Mouse (Mus musculus): Measurements from ENCODE around the gene Orai1. TPM values are rescaled to one million over a fixed set of nuclear protein-coding genes. Genes with fewer than 3 reads are reported as not detected.

Gene Orai1
- polyA plus RNA-seq, 2 experiments = 20.7 to 25.0 TPM

DNA sequence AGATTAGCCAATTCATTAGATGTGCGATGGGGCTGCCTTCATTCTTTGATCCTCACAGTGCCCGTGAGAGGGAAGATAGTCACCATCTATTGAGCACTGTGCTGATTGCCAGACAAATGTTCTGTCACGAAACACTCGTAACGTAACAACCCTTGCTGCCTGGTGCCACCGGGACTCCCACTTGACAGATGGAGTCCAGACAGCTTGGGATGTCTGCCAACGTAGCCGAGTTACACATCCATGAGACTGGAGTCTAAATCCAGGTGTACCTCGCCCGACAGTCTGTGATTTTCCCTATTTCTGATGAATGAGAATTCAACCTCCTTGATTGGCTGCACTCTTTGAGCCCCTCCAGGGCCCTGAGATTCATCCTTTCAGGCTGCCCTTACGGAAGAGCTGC, 5.0 kb upstream of the Orai1 start:
- ATAC-seq (ENCODE audit: low FRiP score, low read depth) = no peak
- no peak for DNase-seq (ENCODE audit: low spot score)
- Histone ChIP-seq H3K27me3 (ENCODE audit: control insufficient read depth, insufficient read depth, low read length) (no peaks in the 10 kb centered on the region), H3K4me2 (replicated peaks; ENCODE audit: low read depth, low read length, severe bottlenecking) (no peak overlapping the region), H3K36me3 (ENCODE audit: control insufficient read depth, insufficient read depth, low read length) (no peaks in the 10 kb centered on the region), H3K9ac (ENCODE audit: low read depth, low read length, severe bottlenecking) (no peak overlapping the region), H3K4me1 (ENCODE audit: control insufficient read depth, insufficient read depth, low read length) (peaks cover 8% of the 10 kb centered on the region; the same call in 1 of the 2 replicates), H3K9me3 (ENCODE audit: control insufficient read depth, low read length) (no peaks in the 10 kb centered on the region), H3K4me3 (replicated peaks; ENCODE audit: low read length) (no peak overlapping the region), H3K27ac (replicated peaks; ENCODE audit: low read depth, low read length) (no peak overlapping the region)
- WGBS = 48% methylated on average over 11 of the region's 11 CpGs
- TF ChIP-seq POLR2A (IDR thresholded peaks at IDR 0.05; ENCODE audit: borderline replicate concordance, extremely low read depth, insufficient read depth, insufficient read length) = no peak

DNA sequence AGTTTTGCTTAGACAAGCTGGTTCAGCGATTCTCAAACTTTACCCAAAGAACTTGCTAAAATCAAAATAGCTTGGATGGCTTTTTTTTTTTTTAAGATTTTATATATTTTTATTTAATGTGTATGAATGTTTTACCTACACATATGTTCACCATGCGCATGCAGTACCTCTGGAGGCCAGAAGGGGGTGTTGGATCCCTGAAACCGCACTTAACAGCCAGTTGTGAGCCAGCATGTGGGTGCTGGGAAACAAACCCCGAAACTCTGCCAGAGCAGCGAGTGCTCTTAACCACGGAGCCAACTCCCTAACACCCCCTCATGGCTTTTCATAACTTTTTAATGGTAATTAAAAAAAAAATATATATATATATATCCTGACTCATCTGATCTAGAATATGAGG, 4.1 kb upstream of the Orai1 start:
- ATAC-seq (ENCODE audit: low FRiP score, low read depth) = no peak
- Histone ChIP-seq H3K36me3 (ENCODE audit: control insufficient read depth, insufficient read depth, low read length) (no peaks in the 10 kb centered on the region), H3K9ac (ENCODE audit: low read depth, low read length, severe bottlenecking) (no peak overlapping the region), H3K4me2 (replicated peaks; ENCODE audit: low read depth, low read length, severe bottlenecking) (no peak overlapping the region), H3K4me3 (replicated peaks; ENCODE audit: low read length) (no peak overlapping the region), H3K9me3 (ENCODE audit: control insufficient read depth, low read length) (no peaks in the 10 kb centered on the region), H3K27me3 (ENCODE audit: control insufficient read depth, insufficient read depth, low read length) (no peaks in the 10 kb centered on the region), H3K4me1 (ENCODE audit: control insufficient read depth, insufficient read depth, low read length) (peaks cover 13% of the 10 kb centered on the region), H3K27ac (replicated peaks; ENCODE audit: low read depth, low read length) (no peak overlapping the region)
- DNase-seq (ENCODE audit: low spot score) = no peak
- WGBS = 93% methylated on average over 6 of the region's 6 CpGs
- TF ChIP-seq POLR2A (IDR thresholded peaks at IDR 0.05; ENCODE audit: borderline replicate concordance, extremely low read depth, insufficient read depth, insufficient read length) = no peak

DNA sequence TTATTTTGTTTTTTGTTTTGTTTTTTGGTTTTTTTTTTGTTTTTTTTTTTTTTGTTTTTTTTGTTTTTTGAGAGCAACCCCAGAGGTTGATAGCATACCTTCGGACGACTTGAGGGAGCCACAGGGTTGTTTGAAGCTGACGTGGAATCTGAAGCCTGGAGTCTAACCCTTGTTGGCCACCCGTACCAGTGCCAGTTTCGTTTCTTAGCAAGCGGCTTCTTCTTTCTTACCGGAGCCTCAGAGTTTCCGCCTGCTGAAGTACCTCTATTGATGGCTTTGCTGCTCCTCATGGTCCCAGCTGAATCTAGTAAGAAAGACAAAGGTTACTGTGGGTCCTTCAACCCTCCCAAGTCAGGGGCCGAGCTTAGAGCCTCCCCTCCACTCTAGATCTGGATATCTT, 3.2 kb upstream of the Orai1 start:
- Histone ChIP-seq H3K4me3 (replicated peaks; ENCODE audit: low read length) (no peak overlapping the region), H3K9ac (ENCODE audit: low read depth, low read length, severe bottlenecking) (no peak overlapping the region), H3K4me2 (replicated peaks; ENCODE audit: low read depth, low read length, severe bottlenecking) (no peak overlapping the region), H3K27ac (replicated peaks; ENCODE audit: low read depth, low read length) (no peak overlapping the region), H3K4me1 (ENCODE audit: control insufficient read depth, insufficient read depth, low read length) (peaks cover 20% of the 10 kb centered on the region), H3K36me3 (ENCODE audit: control insufficient read depth, insufficient read depth, low read length) (no peaks in the 10 kb centered on the region), H3K27me3 (ENCODE audit: control insufficient read depth, insufficient read depth, low read length) (no peaks in the 10 kb centered on the region), H3K9me3 (ENCODE audit: control insufficient read depth, low read length) (no peaks in the 10 kb centered on the region)
- 94% methylated on average over 9 of the region's 9 CpGs for WGBS
- DNase-seq (ENCODE audit: low spot score) (no peak), ATAC-seq (ENCODE audit: low FRiP score, low read depth) (no peak)
- TF ChIP-seq POLR2A (IDR thresholded peaks at IDR 0.05; ENCODE audit: borderline replicate concordance, extremely low read depth, insufficient read depth, insufficient read length) = no peak

DNA sequence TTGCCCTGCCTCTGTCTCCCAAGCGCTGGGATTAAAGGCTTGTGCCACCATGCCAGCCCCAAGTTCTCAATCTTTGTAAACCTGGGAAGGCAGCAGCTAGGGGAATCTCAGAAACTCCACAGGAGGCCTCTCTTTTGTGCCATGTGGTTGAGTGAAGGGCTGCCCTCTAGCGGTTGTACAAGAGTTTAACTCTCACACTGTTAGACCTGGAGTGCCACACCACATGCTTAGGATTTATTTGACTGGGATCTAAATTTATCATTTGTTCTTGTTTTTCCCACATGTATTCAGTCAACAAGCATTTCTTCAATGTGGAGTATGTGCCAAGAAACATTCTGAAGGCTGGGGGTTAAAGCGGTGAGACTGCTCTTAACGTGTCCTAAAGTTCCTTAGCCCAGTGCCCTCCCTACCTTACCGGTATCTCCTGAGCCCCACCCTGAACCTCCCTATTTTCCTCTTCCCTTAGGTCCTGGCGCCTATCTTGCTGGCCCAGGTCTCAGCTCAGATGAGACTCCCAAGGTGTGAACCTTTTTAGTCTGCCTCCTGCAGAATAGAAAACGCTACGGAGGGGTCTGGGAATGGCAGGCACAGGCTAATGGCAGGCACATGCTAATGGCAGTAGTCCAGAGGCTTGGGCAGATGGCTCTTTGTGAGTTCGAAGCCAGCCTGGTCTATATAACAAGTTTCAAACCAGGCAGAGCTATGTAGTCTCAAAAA, 1.1 kb upstream of the Orai1 start:
- Histone ChIP-seq H3K9me3 (ENCODE audit: control insufficient read depth, low read length) (no peaks in the 10 kb centered on the region), H3K4me3 (replicated peaks; ENCODE audit: low read length) (no peak overlapping the region), H3K36me3 (ENCODE audit: control insufficient read depth, insufficient read depth, low read length) (no peaks in the 10 kb centered on the region), H3K4me1 (ENCODE audit: control insufficient read depth, insufficient read depth, low read length) (peaks cover 24% of the 10 kb centered on the region), H3K27ac (replicated peaks; ENCODE audit: low read depth, low read length) (no peak overlapping the region), H3K4me2 (replicated peaks; ENCODE audit: low read depth, low read length, severe bottlenecking) (no peak overlapping the region), H3K27me3 (ENCODE audit: control insufficient read depth, insufficient read depth, low read length) (no peaks in the 10 kb centered on the region), H3K9ac (ENCODE audit: low read depth, low read length, severe bottlenecking) (no peak overlapping the region)
- no peak for TF ChIP-seq POLR2A (IDR thresholded peaks at IDR 0.05; ENCODE audit: borderline replicate concordance, extremely low read depth, insufficient read depth, insufficient read length)
- 50% methylated on average over 9 of the region's 9 CpGs for WGBS
- ATAC-seq (ENCODE audit: low FRiP score, low read depth) (no peak), DNase-seq (ENCODE audit: low spot score) (peak; percentile 75)

DNA sequence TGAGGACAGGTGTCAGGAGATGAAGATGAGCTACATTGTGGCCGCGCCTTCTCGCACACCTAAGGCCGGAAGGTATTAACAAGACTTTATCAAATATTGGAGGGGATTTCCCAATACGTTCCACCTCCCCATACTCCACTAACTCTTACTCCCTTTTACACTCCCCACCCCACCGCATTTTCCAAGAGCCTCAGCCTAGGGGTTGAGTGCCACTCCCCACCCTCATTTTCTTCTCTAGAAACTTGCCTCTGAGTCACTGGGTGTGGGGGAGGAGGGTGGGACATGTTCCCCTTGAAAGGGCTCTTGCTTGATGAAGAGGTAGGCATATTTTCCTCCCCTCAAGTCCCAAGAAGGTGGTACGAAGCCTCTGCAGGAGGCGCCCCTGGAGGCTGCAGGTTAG, 1.0 kb downstream of the Orai1 start:
- ATAC-seq (ENCODE audit: low FRiP score, low read depth) = no peak
- 10% methylated on average over 8 of the region's 8 CpGs for WGBS

More for the DNA sequence above, 1.0 kb downstream of the Orai1 start:
- Histone ChIP-seq H3K4me2 (replicated peaks; ENCODE audit: low read depth, low read length, severe bottlenecking) (peak overlapping the region; percentile 76), H3K27me3 (ENCODE audit: control insufficient read depth, insufficient read depth, low read length) (no peaks in the 10 kb centered on the region), H3K36me3 (ENCODE audit: control insufficient read depth, insufficient read depth, low read length) (no peaks in the 10 kb centered on the region), H3K4me3 (replicated peaks; ENCODE audit: low read length) (peak overlapping the region; percentile 57), H3K9me3 (ENCODE audit: control insufficient read depth, low read length) (no peaks in the 10 kb centered on the region), H3K4me1 (ENCODE audit: control insufficient read depth, insufficient read depth, low read length) (peaks cover 30% of the 10 kb centered on the region), H3K27ac (replicated peaks; ENCODE audit: low read depth, low read length) (peak overlapping the region; percentile 83; the same call in 1 of the 2 replicates), H3K9ac (ENCODE audit: low read depth, low read length, severe bottlenecking) (peak overlapping the region; percentile 70)
- DNase-seq (ENCODE audit: low spot score) = no peak
- no peak for TF ChIP-seq POLR2A (IDR thresholded peaks at IDR 0.05; ENCODE audit: borderline replicate concordance, extremely low read depth, insufficient read depth, insufficient read length)

All from limb, embryonic 14.5 days (tissue).